Mouse (Mus musculus): ENCODE data around the gene Gm20521.

The Gm20521 gene
- long read RNA-seq, experiment 1, partial matches to known transcripts: 0 of 11 reads
- long read RNA-seq, experiment 1, other reads (novel, unspliced or antisense): 10 of 11 reads
- long read RNA-seq, experiment 2, partial matches to known transcripts: 0 of 4 reads
- long read RNA-seq, experiment 2, other reads (novel, unspliced or antisense): 4 of 4 reads

GRCm38 (mm10) chr14:54883154-54884021 is at the start of gene Gm20521, which contains the start of gene Bcl2l2:
Gm20521 (plus strand) TSS chr14:54883441.
Bcl2l2 (plus strand) TSS chr14:54883377.
- intact Hi-C loops (cut with DNase I): no loop called here

GRCm38 (mm10) chr14:54843461-54843860 is 39.8 kb upstream of the Gm20521 start:
- intact Hi-C loops (cut with DNase I): loop anchor here (2.0 kb wide), 2 partner anchors 95 to 171 kb away; partner anchors contain the start of gene Ngdn

- intact Hi-C loops (cut with DNase I): no loop called here
These were observed 27.5 kb upstream of the Gm20521 start for GRCm38 (mm10) chr14:54855726-54856125.

- intact Hi-C loops (cut with DNase I): no loop called here
These were observed 26.5 kb upstream of the Gm20521 start for GRCm38 (mm10) chr14:54856703-54857102.

- intact Hi-C loops (cut with DNase I): no loop called here
These were observed 25.4 kb upstream of the Gm20521 start for GRCm38 (mm10) chr14:54857891-54858290.

GRCm38 (mm10) chr14:54860511-54860910 is 22.7 kb upstream of the Gm20521 start:
- intact Hi-C loops (cut with DNase I): no loop called here

- intact Hi-C loops (cut with DNase I): no loop called here
These were observed 19.5 kb upstream of the Gm20521 start for GRCm38 (mm10) chr14:54863501-54864312.

- intact Hi-C loops (cut with DNase I): no loop called here
These were observed 18.8 kb upstream of the Gm20521 start for GRCm38 (mm10) chr14:54864313-54865036.

- intact Hi-C loops (cut with DNase I): no loop called here
These were observed 17.6 kb upstream of the Gm20521 start for GRCm38 (mm10) chr14:54865626-54866025.

- intact Hi-C loops (cut with DNase I): no loop called here
These were observed 17.0 kb upstream of the Gm20521 start for GRCm38 (mm10) chr14:54866268-54866667.

GRCm38 (mm10) chr14:54866936-54867335 is 16.3 kb upstream of the Gm20521 start:
- intact Hi-C loops (cut with DNase I): no loop called here

- intact Hi-C loops (cut with DNase I): no loop called here
These were observed 15.2 kb upstream of the Gm20521 start for GRCm38 (mm10) chr14:54868026-54868425.

GRCm38 (mm10) chr14:54870861-54871260 is 12.4 kb upstream of the Gm20521 start, which contains the start of gene Homez:
Homez (minus strand) TSS chr14:54870961.
- intact Hi-C loops (cut with DNase I): no loop called here

GRCm38 (mm10) chr14:54874165-54874564 is 9.1 kb upstream of the Gm20521 start:
- intact Hi-C loops (cut with DNase I): no loop called here

GRCm38 (mm10) chr14:54875844-54876538 is 7.2 kb upstream of the Gm20521 start:
- intact Hi-C loops (cut with DNase I): no loop called here

GRCm38 (mm10) chr14:54876539-54877047 is 6.6 kb upstream of the Gm20521 start:
- intact Hi-C loops (cut with DNase I): no loop called here

- intact Hi-C loops (cut with DNase I): no loop called here
These were observed 6.1 kb upstream of the Gm20521 start, which contains the start of gene Ppp1r3e for GRCm38 (mm10) chr14:54877048-54877715. Ppp1r3e (minus strand) TSS chr14:54877550.

GRCm38 (mm10) chr14:54884022-54884712 is 926 bp downstream of the Gm20521 start:
- intact Hi-C loops (cut with DNase I): no loop called here

GRCm38 (mm10) chr14:54885309-54885708 is 2.1 kb downstream of the Gm20521 start:
- intact Hi-C loops (cut with DNase I): no loop called here
